Mouse (Mus musculus) spleen, adult 2 months (tissue): ENCODE measurements around the gene Slc35e3. TPM values are rescaled to one million over a fixed set of nuclear protein-coding genes. Genes with fewer than 3 reads are reported as not detected.

Source experiments
- DNase-seq, 2 experiments: peaks; one replicate each; pipeline versions ENCODE4 v3.0.0 to v3.0.0-alpha.2; 2012 to 2021; ENCODE audit warnings: low spot score in 2 of 2, low read depth in 1 of 2
- H3K27ac ChIP-seq: fragments of 200-500 bp; 2 replicates; pipeline ENCODE4 v1.5.1; 2012; ENCODE audit warnings: low read length, inconsistent platforms; ENCODE audit not compliant: insufficient read depth
- H3K27me3 ChIP-seq: fragments of 200-500 bp; 2 replicates; pipeline ENCODE4 v1.6.1; 2012; ENCODE audit warnings: mild to moderate bottlenecking, moderate library complexity, low read length, inconsistent platforms; ENCODE audit not compliant: control insufficient read depth, insufficient read depth
- H3K36me3 ChIP-seq: fragments of 200-500 bp; 2 replicates; pipeline ENCODE4 v1.6.1; 2012; ENCODE audit warnings: mild to moderate bottlenecking, low read length, inconsistent platforms; ENCODE audit not compliant: control insufficient read depth, insufficient read depth
- H3K4me1 ChIP-seq: fragments of 200-500 bp; 2 replicates; pipeline ENCODE4 v1.6.1; 2011; ENCODE audit warnings: inconsistent platforms; ENCODE audit not compliant: control insufficient read depth, insufficient read depth, insufficient read length
- H3K4me3 ChIP-seq: fragments of 200-500 bp; 2 replicates; pipeline ENCODE4 v1.5.1; 2011; ENCODE audit warnings: mild to moderate bottlenecking, inconsistent platforms; ENCODE audit not compliant: insufficient read depth, insufficient read length; ENCODE audit errors: extremely low read depth
- CTCF ChIP-seq: fragments of 200-500 bp; IDR thresholded peaks from 2 replicates; pipeline ENCODE4 v1.5.1; 2011; ENCODE audit warnings: mild to moderate bottlenecking, inconsistent platforms; ENCODE audit not compliant: insufficient read depth, insufficient read length, insufficient replicate concordance; ENCODE audit errors: extremely low read depth
- POLR2A ChIP-seq: fragments of 200-500 bp; IDR thresholded peaks from 2 replicates; pipeline ENCODE4 v1.6.1; 2011; ENCODE audit warnings: low read depth, low read length, inconsistent platforms
- WGBS: fragments of 180-500 bp; shearing (Covaris S2); methylation state at CpG from one replicate; pipeline ENCODE4 v1.1.7; 2018; 5-methylcytosine and 5-hydroxymethylcytosine counted together
- polyA plus RNA-seq: library from polyadenylated mRNA; depleted of rRNA; stranded (reverse); fragments of >200 nt; gene quantifications from 2 replicates; pipeline ENCODE4 v1.2.3, GENCODE M21; 2012; rRNA removed

Slc35e3 gene
- polyA plus RNA-seq, 1 experiment = 5.6 TPM

- no peak for TF ChIP-seq CTCF
- no peak for TF ChIP-seq POLR2A
- H3K27ac ChIP-seq = no peak overlapping the region
- DNase-seq = no peak
- no peak overlapping the region for H3K4me3 ChIP-seq
- H3K27me3 ChIP-seq = no peaks in the 10 kb centered on the region
- no peaks in the 10 kb centered on the region; the same call in 1 of the 2 replicates for H3K4me1 ChIP-seq
- 95% methylated on average over 9 of the region's 9 CpGs for WGBS
- H3K36me3 ChIP-seq = peaks cover 19% of the 10 kb centered on the region
These were observed 62.5 kb downstream of the Slc35e3 start for GRCm38 (mm10) chr10:117683734-117684037.

Other genes with a start within 250 kb of the Slc35e3 start
- 10.1 and 19.0 TPM in 2 replicates for gene Cpm, start 116.9 kb downstream of the Slc35e3 start, polyA plus RNA-seq
- gene Mdm2, start 35.6 kb downstream of the Slc35e3 start, polyA plus RNA-seq = 37.2 and 52.6 TPM in 2 replicates
- gene Nup107, start 46.3 kb upstream of the Slc35e3 start, polyA plus RNA-seq = 5.8 and 6.0 TPM in 2 replicates
- 50.1 and 58.6 TPM in 2 replicates for gene Rap1b, start 99.7 kb upstream of the Slc35e3 start, polyA plus RNA-seq